Mouse (Mus musculus) layer of hippocampus, adult 2 months (tissue): ENCODE measurements at regions not wholly inside any gene's neighbourhood (a gene's known extent, or its start where the extent isn't known, plus 50 kb on each side); places are given as distances from the start of the nearest gene placed in this dataset.

Experiments
- DNase-seq, 2 experiments: peaks; one replicate each; pipeline ENCODE4 v3.0.0; 2022; ENCODE audit warnings: low spot score in 2 of 2
- H3K27ac ChIP-seq: fragments of 200-600 bp; 2 replicates; pipeline ENCODE4 v1.8.1; 2022
- H3K4me3 ChIP-seq: fragments of 200-600 bp; 2 replicates; pipeline ENCODE4 v1.8.1; 2022; ENCODE audit warnings: mild to moderate bottlenecking
- CTCF ChIP-seq: fragments of 200-600 bp; conservative IDR thresholded peaks from 2 replicates; pipeline ENCODE4 v1.8.1; 2022; ENCODE audit warnings: antibody characterized with exemption, mild to moderate bottlenecking, moderate library complexity

DNA sequence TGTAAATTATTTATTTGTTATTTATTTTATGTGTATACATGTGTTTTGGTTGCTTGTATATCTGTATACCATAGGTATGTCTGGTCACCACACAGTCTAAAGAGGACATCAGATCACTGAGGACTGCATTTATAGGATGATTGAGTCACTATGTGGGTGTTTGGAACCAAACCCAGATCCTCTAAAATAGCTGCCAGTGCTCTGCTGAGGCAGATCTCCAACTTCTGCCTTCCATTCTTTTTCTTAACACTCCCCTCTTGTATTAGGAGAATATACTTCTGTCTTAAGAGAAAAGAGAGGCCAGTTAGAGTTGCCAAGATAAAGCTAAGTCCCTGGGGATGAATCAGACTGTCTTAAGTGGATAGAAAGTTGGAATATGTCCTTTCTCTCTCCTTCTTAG is 424.2 kb downstream of the Cntn6 start:
- no peak overlapping the region for H3K27ac ChIP-seq
- DNase-seq = no peak
- H3K4me3 ChIP-seq = no peak overlapping the region
- no peak for TF ChIP-seq CTCF

DNA sequence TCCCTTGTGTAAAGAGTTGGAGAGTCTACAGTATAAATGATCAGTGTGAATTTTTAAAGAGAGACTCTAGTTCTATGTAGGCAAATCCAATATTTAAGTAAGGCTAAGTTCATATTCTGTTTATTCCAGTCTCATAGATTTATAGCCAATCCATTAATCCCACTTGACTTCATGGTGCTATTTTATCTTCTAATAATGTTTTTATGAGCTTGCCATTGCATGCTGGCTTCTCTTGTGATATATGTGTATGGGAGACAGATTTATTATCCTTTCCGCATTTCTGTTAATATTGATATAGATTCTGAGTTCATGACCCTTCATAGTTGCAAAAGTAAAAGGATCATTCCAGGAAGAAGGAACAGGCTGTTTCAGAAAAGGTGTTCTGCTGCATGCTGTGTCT is 430.0 kb downstream of the Cntn6 start:
- H3K4me3 ChIP-seq = no peak overlapping the region
- no peak for TF ChIP-seq CTCF
- DNase-seq = no peak
- no peak overlapping the region for H3K27ac ChIP-seq

DNA sequence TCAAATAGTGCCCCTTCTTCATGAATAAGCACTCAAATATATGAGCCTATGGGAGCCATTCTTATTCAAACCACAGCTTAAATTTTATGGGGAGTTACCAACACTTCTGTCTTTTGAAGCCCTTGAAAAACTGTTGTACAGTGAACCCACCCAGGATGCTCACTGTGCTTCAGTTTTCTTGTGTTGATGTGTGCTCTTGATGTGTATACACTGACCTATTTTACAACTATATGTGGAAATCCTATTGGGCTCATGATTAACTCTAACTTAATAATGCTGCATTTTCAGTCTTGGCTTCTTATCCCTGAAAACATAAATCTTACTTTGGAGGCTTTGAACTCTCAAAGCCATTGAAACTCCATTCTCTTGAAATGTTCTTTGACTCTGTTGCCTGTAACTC is 433.5 kb downstream of the Cntn6 start:
- H3K27ac ChIP-seq = no peak overlapping the region
- H3K4me3 ChIP-seq = no peak overlapping the region
- TF ChIP-seq CTCF = no peak
- DNase-seq = no peak

GRCm38 (mm10) chr6:104930284-104930683 is 437.7 kb downstream of the Cntn6 start:
- H3K4me3 ChIP-seq = no peak overlapping the region
- DNase-seq = no peak
- TF ChIP-seq CTCF = no peak
- H3K27ac ChIP-seq = no peak overlapping the region

DNA sequence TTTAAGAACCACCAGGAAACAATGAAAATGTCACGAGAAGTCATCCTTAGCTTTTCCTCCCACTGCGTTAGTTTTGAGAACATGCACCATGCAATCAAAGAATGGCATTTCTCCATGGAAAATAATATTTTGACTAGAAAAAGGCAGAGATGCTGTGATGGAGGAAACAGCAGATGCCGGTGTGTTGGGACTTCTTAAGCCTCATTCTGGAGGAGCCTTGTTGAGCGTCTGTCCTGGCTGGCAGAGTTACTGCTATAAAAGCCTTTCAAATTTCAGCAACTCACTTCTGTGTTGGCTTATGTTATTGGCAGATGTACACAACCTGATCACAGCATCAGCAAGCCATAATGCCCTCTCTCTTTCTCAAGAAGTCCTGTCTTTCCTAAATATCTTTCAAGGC is 439.6 kb downstream of the Cntn6 start:
- Histone ChIP-seq H3K4me3 (no peak overlapping the region), H3K27ac (no peak overlapping the region)
- no peak for TF ChIP-seq CTCF
- DNase-seq = peak in 1 of 2 experiments; percentile 7

- no peak for DNase-seq
- no peak overlapping the region for H3K4me3 ChIP-seq
- peak; percentile 26 for TF ChIP-seq CTCF
Observed at GRCm38 (mm10) chr6:104939134-104939533, 446.5 kb downstream of the Cntn6 start.

GRCm38 (mm10) chr6:104974517-104974916 is 481.9 kb downstream of the Cntn6 start:
- TF ChIP-seq CTCF = no peak
- no peak for DNase-seq
- H3K27ac ChIP-seq = no peak overlapping the region
- H3K4me3 ChIP-seq = no peak overlapping the region

More at GRCm38 (mm10) chr6:104939134-104939533, 446.5 kb downstream of the Cntn6 start:
- H3K27ac ChIP-seq = no peak overlapping the region

DNA sequence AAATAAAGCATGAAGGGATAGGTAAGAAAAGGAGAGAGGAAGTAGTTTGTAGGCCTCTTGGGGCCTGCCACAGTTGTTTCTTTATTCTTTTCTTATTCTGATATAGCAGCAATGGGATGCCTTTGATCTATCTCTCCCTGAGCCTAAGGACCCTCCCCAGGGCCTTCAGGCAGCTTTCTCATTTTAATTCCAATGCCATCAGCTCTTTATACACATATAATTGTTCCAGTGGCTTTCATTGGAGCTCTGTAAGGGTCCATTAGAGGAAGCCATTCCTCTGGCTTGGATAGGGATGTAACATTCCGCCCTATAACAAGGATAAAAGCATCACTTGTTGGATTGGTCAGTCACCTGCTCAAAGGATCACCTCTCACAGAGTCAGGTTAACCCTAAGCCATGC is 491.6 kb downstream of the Cntn6 start:
- DNase-seq = no peak
- no peak for TF ChIP-seq CTCF
- H3K27ac ChIP-seq = no peak overlapping the region
- no peak overlapping the region for H3K4me3 ChIP-seq

DNA sequence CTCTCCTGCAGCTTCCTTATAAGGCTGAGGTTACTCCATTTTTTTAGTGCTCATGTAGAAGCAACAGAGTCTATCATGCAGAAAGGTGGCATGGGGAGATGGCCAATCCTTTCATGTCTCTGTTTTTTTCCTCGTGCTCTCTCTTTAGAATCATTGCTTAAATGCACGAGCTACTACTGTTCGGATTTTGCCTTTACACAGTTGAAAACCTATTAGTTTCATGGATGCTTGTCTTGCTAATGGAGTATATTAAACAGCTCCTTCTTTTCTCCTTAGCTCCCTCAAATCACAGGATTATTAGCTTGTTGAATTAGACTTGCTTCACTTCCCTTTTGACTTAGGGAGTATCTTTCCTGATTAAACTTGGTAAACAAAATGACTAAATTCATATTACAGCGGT is 497.3 kb downstream of the Cntn6 start:
- no peak for DNase-seq
- H3K4me3 ChIP-seq = no peak overlapping the region
- H3K27ac ChIP-seq = no peak overlapping the region
- TF ChIP-seq CTCF = no peak

DNA sequence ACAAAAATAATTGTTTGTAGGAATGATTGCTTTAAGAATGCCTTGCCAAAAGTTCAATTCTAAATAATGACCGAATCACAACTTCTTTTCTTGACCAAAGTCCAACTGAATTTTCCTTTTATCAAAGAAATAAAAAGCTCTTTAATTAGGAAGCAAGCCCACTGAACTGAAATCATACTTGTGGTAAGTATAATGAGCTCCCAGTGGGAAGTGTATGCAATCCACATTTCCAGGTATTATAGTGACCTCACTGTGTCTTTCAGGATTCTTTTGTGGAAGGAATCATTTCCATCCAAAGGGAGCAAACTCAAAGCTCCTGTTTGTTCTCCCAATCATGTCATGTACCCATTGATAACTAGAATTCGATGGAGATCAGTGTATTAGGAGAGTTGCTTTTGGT is 497.8 kb downstream of the Cntn6 start:
- H3K27ac ChIP-seq = no peak overlapping the region
- DNase-seq = no peak
- TF ChIP-seq CTCF = no peak
- H3K4me3 ChIP-seq = no peak overlapping the region

DNA sequence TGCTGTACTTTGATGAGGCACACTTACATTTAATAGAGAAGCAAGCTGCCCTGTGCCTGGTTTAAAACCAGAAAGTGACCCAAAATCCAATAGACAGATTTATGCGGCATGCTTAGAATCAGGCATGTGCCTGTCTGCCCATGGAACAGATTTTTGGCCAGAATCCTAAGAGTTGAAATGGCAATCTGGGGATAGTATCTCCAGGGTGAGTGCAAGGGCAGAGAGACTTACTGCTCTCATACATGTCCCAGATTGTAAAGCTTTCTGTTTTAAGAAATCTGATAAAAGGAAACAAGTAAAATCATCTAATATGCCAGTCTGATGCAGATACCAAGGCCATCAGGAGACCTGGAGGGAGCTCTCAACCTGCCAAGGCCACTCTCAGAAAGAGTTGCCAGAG is 507.0 kb downstream of the Cntn6 start:
- no peak for DNase-seq
- no peak overlapping the region for H3K27ac ChIP-seq
- TF ChIP-seq CTCF = no peak
- no peak overlapping the region for H3K4me3 ChIP-seq

DNA sequence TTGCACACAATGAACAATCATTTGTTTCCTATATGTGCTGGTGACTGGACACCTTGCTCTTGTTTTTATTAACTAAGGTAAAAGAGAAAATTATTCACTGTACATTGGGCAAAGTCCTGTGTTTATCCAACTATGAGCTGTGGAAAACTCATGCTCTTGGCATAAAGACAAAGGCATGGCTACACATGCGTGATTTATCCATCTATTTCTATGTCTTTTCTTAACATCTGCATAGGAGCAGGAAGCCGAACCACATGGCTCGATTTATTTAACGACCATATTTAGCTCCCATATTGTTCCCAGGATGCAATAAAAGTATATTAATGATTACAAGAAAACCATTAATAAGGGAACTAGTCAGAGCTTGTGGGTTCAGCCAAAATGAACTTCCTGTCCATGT is 528.1 kb downstream of the Cntn6 start:
- no peak overlapping the region for H3K4me3 ChIP-seq
- DNase-seq = no peak
- no peak overlapping the region for H3K27ac ChIP-seq
- no peak for TF ChIP-seq CTCF

- no peak overlapping the region for H3K4me3 ChIP-seq
- H3K27ac ChIP-seq = no peak overlapping the region
- DNase-seq = no peak
- TF ChIP-seq CTCF = no peak
Observed at GRCm38 (mm10) chr6:105021174-105021573, 528.6 kb downstream of the Cntn6 start.

DNA sequence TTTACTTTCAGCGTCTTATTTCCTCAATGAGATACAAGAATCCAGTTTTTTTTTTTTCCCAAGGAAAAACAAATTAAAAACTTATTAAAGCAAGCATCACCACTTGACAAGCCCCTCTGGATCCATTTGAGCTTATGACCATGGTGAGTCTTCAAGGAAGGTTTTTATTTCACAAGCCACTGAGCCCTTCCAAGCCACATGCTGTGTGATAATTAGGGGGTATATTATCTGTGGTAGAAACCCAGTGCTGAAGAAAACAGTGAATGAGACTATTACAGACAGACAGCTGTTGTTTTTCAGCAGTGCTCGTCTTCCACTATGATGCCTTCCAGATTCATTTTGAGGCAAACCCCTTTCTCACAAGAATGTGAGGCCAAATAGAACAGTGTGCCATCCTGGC is 573.6 kb downstream of the Cntn6 start:
- TF ChIP-seq CTCF = no peak
- H3K4me3 ChIP-seq = no peak overlapping the region
- DNase-seq = no peak

GRCm38 (mm10) chr6:105090882-105091281 is 586.6 kb upstream of the Cntn4 start:
- H3K4me3 ChIP-seq = no peak overlapping the region
- peak; percentile 6 to 23 for DNase-seq
- no peak overlapping the region for H3K27ac ChIP-seq
- peak; percentile 70 for TF ChIP-seq CTCF

More for the DNA sequence above, 573.6 kb downstream of the Cntn6 start:
- H3K27ac ChIP-seq = no peak overlapping the region
